28 mouse cellular contexts compared by ENCODE assay signal in the genomic region with DNA sequence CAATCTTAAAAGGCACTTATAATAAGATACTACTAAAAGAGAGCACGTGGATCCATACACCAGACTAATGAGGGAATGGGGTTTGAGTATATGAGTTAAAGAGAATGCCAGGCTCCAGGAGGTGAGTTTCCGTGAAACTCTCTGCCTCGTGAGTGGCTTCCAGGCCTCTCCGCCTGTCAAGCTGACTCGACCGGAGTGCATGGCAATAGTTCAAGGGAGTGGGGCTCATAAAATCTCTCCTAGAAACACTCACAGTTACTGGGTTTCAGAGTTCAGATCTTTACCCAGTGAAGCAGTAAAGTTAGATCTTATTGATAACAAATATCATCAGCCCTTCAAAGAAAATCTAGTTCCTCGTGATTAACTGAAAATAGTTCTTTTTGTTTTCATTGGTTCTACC.
A peak's percentile ranks its signal among the peaks of the same experiment; 100 is the strongest.
DNase-seq lines count a peak whose midpoint lies in the region; ATAC-seq lines count a peak whose summit lies in the region.
"Had no signal": no experiment of that assay in that cellular context is flagged by ENCODE, and none has a peak within 500 bp of the region (broad histone marks: within the 10 kb centered on the region; RNA-seq: fewer than 3 reads in every experiment).

No protein-coding gene starts in this region.

- no peak overlapping the region for H3K9ac ChIP-seq in heart, embryonic 11.5 days (ENCODE audit: low read depth, low read length)
- H3K9ac ChIP-seq in intestine, embryonic 16.5 days (ENCODE audit: low read depth, low read length) = no peak overlapping the region
- H3K9ac ChIP-seq: embryonic facial prominence, embryonic 13.5 days; embryonic facial prominence, embryonic 15.5 days; forebrain, embryonic 12.5 days had no signal

- no peaks in the 10 kb centered on the region for H3K36me3 ChIP-seq in heart, embryonic 11.5 days (ENCODE audit: control insufficient read depth, insufficient read depth, low read length)
- no peaks in the 10 kb centered on the region for H3K36me3 ChIP-seq in intestine, embryonic 16.5 days (ENCODE audit: control insufficient read depth, insufficient read depth, low read length)
- H3K36me3 ChIP-seq in limb, embryonic 10.5 days = peaks cover 20% of the 10 kb centered on the region
- H3K36me3 ChIP-seq: embryonic facial prominence, embryonic 13.5 days; embryonic facial prominence, embryonic 15.5 days; forebrain, embryonic 10.5 days; forebrain, embryonic 12.5 days; G1E had no signal

- H3K27ac ChIP-seq in heart, embryonic 11.5 days (ENCODE audit: low read depth, low read length) = no peak overlapping the region
- H3K27ac ChIP-seq in intestine, embryonic 16.5 days (ENCODE audit: low read length) = no peak overlapping the region
- H3K27ac ChIP-seq in limb, embryonic 10.5 days = no peak overlapping the region
- H3K27ac ChIP-seq: embryonic facial prominence, embryonic 13.5 days; embryonic facial prominence, embryonic 15.5 days; forebrain, embryonic 10.5 days; forebrain, embryonic 12.5 days had no signal

- DNase-seq in heart, adult 11 months = peak; percentile 16
- peak; percentile 57 for DNase-seq in ZHBTc4 (ENCODE audit: low read depth, low spot score)
- DNase-seq in large intestine, adult 2 months (ENCODE audit: low read depth, low spot score) = peak; percentile 39
- no peak for DNase-seq in right cerebral cortex, postnatal 10 days (ENCODE audit: low spot score in 2 of 2)
- DNase-seq in limb, embryonic 10.5 days (ENCODE audit: low spot score) = no peak
- no peak for DNase-seq in adrenal gland, adult 18-20 months (ENCODE audit: low spot score in 2 of 2)
- DNase-seq: adrenal gland, adult 2 months; adrenal gland, postnatal 10 days; adrenal gland, postnatal 25 days; cerebellum, adult 11 months; cerebellum, adult 18-20 months; cerebellum, adult 8-10 months; cerebellum, adult 9-11 months; cerebellum, postnatal 14 days; cerebellum, postnatal 36 days; embryo, embryonic 11 days had no signal

- 0 out of 2 replicates have a peak, but pooled peaks cover 2% of the 10 kb centered on the region for H3K4me1 ChIP-seq in heart, embryonic 11.5 days (ENCODE audit: control insufficient read depth, insufficient read depth, low read length)
- no peaks in the 10 kb centered on the region for H3K4me1 ChIP-seq in intestine, embryonic 16.5 days (ENCODE audit: control insufficient read depth, insufficient read depth, low read length)
- H3K4me1 ChIP-seq in limb, embryonic 10.5 days = peaks cover 39% of the 10 kb centered on the region
- H3K4me1 ChIP-seq: embryonic facial prominence, embryonic 15.5 days; forebrain, embryonic 10.5 days; forebrain, embryonic 12.5 days had no signal

- H3K4me2 ChIP-seq in heart, embryonic 11.5 days = no peak overlapping the region
- H3K4me2 ChIP-seq in intestine, embryonic 16.5 days (ENCODE audit: low read depth, low read length) = no peak overlapping the region
- H3K4me2 ChIP-seq: embryonic facial prominence, embryonic 13.5 days; embryonic facial prominence, embryonic 15.5 days; forebrain, embryonic 12.5 days had no signal

- no peak overlapping the region for H3K4me3 ChIP-seq in heart, embryonic 11.5 days (ENCODE audit: low read depth, low read length)
- H3K4me3 ChIP-seq in intestine, embryonic 16.5 days (ENCODE audit: low read length) = no peak overlapping the region
- no peak overlapping the region for H3K4me3 ChIP-seq in limb, embryonic 10.5 days
- H3K4me3 ChIP-seq: embryonic facial prominence, embryonic 13.5 days; embryonic facial prominence, embryonic 15.5 days; erythroblast, embryonic 14.5 days; forebrain, embryonic 10.5 days; forebrain, embryonic 12.5 days had no signal

- 79% methylated on average over 7 of the region's 7 CpGs for WGBS in heart, embryonic 11.5 days (ENCODE audit: insufficient replicate concordance)
- 75% methylated on average over 7 of the region's 7 CpGs for WGBS in intestine, embryonic 16.5 days
- WGBS in large intestine, adult 2 months = 31% methylated on average over 7 of the region's 7 CpGs
- 91% methylated on average over 7 of the region's 7 CpGs for WGBS in limb, embryonic 10.5 days

- no peaks in the 10 kb centered on the region for H3K9me3 ChIP-seq in heart, embryonic 11.5 days (replicated peaks; ENCODE audit: control insufficient read depth, low read length)
- no peaks in the 10 kb centered on the region for H3K9me3 ChIP-seq in intestine, embryonic 16.5 days (ENCODE audit: control insufficient read depth, low read length)
- H3K9me3 ChIP-seq in limb, embryonic 10.5 days (replicated peaks) = no peaks in the 10 kb centered on the region
- H3K9me3 ChIP-seq: embryonic facial prominence, embryonic 13.5 days; embryonic facial prominence, embryonic 15.5 days; forebrain, embryonic 10.5 days; forebrain, embryonic 12.5 days; G1E had no signal

- ATAC-seq in heart, embryonic 11.5 days (replicated peaks; ENCODE audit: insufficient number of reproducible peaks, low FRiP score, low TSS enrichment) = no peak
- ATAC-seq in intestine, embryonic 16.5 days = peak; percentile 90
- ATAC-seq: activated CD4-positive, CD25-positive, alpha-beta regulatory T cell, adult 4 months; forebrain, embryonic 14.5 days; forebrain, embryonic 16.5 days; Patski had no signal

- H3K27me3 ChIP-seq in heart, embryonic 11.5 days (ENCODE audit: control insufficient read depth, insufficient read depth, low read length) = no peaks in the 10 kb centered on the region
- H3K27me3 ChIP-seq in intestine, embryonic 16.5 days (replicated peaks; ENCODE audit: control insufficient read depth, insufficient read depth, low read length) = no peaks in the 10 kb centered on the region
- no peaks in the 10 kb centered on the region for H3K27me3 ChIP-seq in limb, embryonic 10.5 days (ENCODE audit: low read depth, poor library complexity, severe bottlenecking)
- H3K27me3 ChIP-seq: embryonic facial prominence, embryonic 13.5 days; embryonic facial prominence, embryonic 15.5 days; forebrain, embryonic 12.5 days had no signal

Comparison
In these comparisons a context has a peak if more than half of its experiments do, and no peak if none do; other contexts are left out.
1. DNase-seq: peak in heart, adult 11 months (single experiment), ZHBTc4 (single experiment) and large intestine, adult 2 months (single experiment); none in right cerebral cortex, postnatal 10 days (0 of 2), limb, embryonic 10.5 days (single experiment) and adrenal gland, adult 18-20 months (0 of 2).